Mouse (Mus musculus): Measurements from ENCODE around the gene Ackr4.

Gene Ackr4

DNA sequence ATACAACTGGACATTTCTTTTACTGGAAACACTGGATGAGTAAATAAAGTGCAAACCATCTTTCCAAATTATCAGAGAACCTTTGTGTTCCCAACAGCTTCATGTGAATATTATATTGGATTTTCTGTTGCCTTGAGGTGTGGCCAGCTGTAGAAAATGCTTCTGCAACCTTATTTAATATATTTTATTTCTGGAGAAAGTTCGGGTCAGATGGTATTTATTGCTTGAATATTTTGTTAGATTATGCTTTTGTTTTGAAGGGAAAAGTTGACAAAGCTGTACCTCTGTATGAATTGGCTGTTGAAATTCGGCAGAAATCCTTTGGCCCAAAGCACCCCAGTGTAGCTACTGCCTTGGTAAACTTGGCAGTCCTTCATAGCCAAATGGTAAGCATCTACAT, 86.4 kb downstream of the Ackr4 start, which contains the start of gene Gm28305:
Gene Gm28305, plus strand, starts transcription at position 301 of the 400 bp plus-strand sequence.
- DNase-seq (ENCODE audit: low spot score): no peak

DNA sequence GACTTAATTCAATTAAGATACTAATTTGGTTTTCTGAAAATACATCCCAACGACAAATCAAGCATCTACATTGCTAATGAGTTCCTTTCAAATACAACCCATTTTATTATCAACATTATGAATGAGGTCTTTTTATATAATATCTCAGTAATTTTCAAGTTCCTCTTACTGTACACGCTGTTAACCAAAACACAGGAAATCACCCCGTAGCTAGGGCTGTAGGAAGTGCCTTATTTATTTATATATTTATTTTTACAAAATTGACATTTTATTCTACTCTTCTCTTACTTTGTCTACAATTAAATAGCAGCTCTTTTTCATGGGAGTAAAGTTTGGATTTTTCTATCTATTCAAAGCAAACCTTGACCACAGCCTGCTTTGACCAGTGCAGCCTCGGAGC, 87.0 kb downstream of the Ackr4 start:
- DNase-seq (ENCODE audit: low spot score): no peak

DNA sequence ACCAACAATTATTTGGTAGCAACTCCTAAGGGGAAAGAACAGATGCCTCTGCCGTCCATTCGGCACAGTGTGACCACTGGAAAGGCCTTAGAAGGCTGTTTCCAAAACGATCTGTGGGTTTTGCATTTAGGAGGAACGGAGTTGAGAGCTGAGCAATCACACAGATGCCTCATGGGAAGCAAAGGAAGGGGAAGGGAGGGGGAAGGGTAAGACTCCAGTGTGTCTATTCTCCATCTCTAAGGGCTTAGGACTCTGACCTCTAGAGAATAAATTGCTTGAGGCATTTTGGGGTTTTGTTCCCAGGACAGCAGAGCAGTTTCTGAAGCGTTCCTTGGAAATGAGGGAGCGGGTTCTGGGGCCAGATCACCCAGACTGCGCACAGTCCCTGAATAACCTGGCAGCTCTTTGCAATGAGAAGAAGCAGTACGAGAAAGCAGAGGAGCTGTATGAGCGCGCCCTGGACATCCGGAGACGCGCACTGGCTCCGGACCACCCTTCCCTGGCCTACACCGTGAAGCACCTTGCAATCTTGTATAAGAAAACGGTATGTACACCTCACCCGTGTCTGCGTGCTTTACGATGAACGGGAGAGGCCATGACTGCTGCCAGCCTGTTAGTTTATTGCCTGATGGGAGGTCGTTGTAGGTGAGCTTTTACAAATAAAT, 87.6 kb downstream of the Ackr4 start:
- no peak for DNase-seq (ENCODE audit: low spot score)

DNA sequence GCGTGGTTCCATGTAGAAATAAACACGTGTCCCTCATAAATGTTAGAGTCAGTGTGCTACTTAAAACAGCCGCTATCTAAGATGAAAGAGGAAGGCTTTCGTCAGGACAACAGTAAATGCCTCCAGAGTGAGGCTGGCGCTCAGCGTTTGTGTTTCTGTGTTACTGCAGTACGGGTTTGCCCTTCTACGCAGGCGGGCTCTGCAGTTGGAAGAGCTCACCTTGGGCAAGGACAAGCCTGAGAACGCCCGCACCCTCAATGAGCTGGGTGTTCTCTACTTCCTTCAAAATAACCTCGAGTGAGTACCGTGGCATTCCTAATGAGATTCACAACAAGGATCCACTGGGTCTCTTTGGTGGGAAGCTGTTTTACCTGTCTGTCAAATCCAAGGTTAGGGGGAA, 88.5 kb downstream of the Ackr4 start:
- DNase-seq (ENCODE audit: low spot score): no peak

DNA sequence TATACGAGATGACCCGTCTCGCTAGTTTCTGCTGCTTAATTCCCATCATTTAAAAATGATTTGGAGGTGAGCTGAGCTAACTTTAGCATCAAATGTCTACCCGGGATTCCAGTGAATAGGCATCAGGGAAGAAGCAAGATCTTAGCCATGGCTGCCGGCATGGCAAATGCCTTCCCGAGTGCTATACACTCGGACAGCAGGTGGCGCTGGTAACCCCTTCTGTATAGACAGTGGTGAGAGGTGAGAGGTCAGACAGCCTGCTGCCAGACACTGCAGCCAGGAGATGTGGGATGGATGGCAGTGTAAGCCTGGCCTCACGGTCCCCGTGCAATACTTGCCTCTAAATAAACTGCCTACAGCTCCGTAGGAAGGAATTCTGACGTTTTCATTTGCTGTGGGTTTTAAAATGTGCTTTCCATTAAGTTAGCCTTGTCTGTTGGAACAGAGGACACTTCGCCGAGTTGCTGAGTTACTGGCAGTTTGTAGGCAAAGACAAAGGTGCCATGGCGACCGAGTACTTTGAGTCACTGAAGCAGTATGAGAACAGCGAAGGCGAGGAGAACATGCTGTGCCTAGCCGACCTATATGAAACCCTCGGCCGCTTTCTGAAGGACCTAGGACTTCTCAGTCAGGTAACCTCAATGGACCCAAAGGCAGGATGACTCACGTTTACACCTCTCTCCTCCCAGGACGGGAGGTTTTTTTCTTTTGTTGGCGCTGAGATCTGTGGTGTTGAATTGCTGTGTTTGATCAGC, 91.3 kb downstream of the Ackr4 start:
- peak; percentile 91 for DNase-seq (ENCODE audit: low spot score)

DNA sequence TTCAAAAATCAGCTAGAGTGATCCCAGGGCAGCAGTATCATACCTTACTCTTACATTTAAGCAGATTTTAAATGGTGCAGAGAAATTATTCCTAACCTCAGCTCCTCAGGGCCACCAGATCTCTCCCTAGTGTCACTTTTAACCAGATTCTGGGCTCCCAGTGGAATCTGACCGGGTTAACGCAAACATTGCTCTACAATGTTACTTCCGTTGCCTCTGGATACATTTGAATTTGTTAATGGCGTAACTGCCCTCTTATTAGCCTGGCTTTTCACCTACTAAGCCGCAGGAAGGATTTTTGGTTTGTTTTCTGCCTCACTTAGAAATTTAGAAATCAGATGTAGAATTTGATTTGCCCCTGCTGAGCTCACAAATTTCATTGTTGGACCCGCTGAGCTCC, 92.0 kb downstream of the Ackr4 start:
- no peak for DNase-seq (ENCODE audit: low spot score)

DNA sequence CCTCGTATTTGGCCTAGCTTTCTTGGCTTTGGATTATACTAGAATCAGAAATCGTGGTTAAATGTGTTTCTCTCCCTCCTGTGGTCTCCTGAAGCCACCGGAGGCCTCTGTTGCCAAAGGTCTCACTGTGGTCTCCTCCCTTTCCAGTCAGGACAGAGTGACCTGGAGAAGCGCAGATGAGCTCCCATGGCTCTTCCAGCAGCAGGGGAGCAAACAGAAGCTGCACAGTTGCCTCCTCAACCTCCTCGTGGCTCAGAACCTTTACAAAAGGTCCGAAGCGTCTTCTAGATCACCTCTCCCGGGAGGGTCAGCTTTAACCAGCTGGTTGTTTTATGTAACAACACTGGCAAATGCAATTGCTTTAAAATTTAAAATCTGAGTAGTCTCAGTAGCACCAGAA, 92.5 kb downstream of the Ackr4 start:
- DNase-seq (ENCODE audit: low spot score): no peak

All from embryo, embryonic 10.5 days (tissue).